Mouse (Mus musculus) intestine, postnatal 0 days (tissue): ENCODE measurements around the gene Adora2a. TPM values are rescaled to one million over a fixed set of nuclear protein-coding genes. Genes with fewer than 3 reads are reported as not detected.

Source experiments
- ATAC-seq: fragments of 200-750 bp; cut with Nextera tagmentation; 2 replicates; pipeline ENCODE4 v1.8.0; 2017; ENCODE audit warnings: mild to moderate bottlenecking, moderate TSS enrichment, moderate library complexity
- H3K27ac ChIP-seq: fragments of 300-500 bp; sonication (generic); 2 replicates; pipeline ENCODE4 v1.5.1; 2014; ENCODE audit warnings: mild to moderate bottlenecking, low read depth, low read length, moderate library complexity
- H3K27me3 ChIP-seq: fragments of 300-500 bp; sonication (generic); replicated peaks from 2 replicates; pipeline ENCODE4 v1.6.1; 2014; ENCODE audit warnings: low read length, mixed read lengths; ENCODE audit not compliant: control insufficient read depth, insufficient read depth
- H3K36me3 ChIP-seq: fragments of 300-500 bp; sonication (generic); 2 replicates; pipeline ENCODE4 v1.6.1; 2014; ENCODE audit warnings: mild to moderate bottlenecking, moderate library complexity; ENCODE audit not compliant: control insufficient read depth, insufficient read depth
- H3K4me1 ChIP-seq: fragments of 300-500 bp; sonication (generic); replicated peaks from 2 replicates; pipeline ENCODE4 v1.6.1; 2014; ENCODE audit warnings: antibody characterized with exemption, low read length, mixed read lengths; ENCODE audit not compliant: control insufficient read depth, insufficient read depth
- H3K4me2 ChIP-seq: fragments of 300-500 bp; sonication (generic); replicated peaks from 2 replicates; pipeline ENCODE4 v1.6.1; 2014; ENCODE audit warnings: low read depth, mild to moderate bottlenecking, moderate library complexity
- H3K4me3 ChIP-seq: fragments of 300-500 bp; sonication (generic); 2 replicates; pipeline ENCODE4 v1.5.1; 2014; ENCODE audit warnings: low read depth, low read length
- H3K9ac ChIP-seq: fragments of 300-500 bp; sonication (generic); 2 replicates; pipeline ENCODE4 v1.6.1; 2014; ENCODE audit warnings: mild to moderate bottlenecking, low read depth, low read length
- H3K9me3 ChIP-seq: fragments of 300-500 bp; sonication (generic); 2 replicates; pipeline ENCODE4 v1.6.1; 2016; ENCODE audit warnings: mixed run types; ENCODE audit not compliant: control insufficient read depth
- CTCF ChIP-seq: sonication (generic); IDR thresholded peaks from 2 replicates; pipeline ENCODE4 v1.5.1; 2016; ENCODE audit warnings: low read depth, mild to moderate bottlenecking, control low read depth, antibody characterized with exemption, moderate library complexity
- WGBS: fragments of 180-500 bp; shearing (Covaris S2); extraction: QIAGEN DNeasy Blood & Tissue Kit; methylation state at CpG from one replicate; pipeline ENCODE4 v1.1.7; 2014; 5-methylcytosine and 5-hydroxymethylcytosine counted together
- polyA plus RNA-seq: library from polyadenylated mRNA; unstranded; fragments of >200 nt; fragmentation: Nextera tagmentation; extraction: Ambion mirVana; gene quantifications from 2 replicates; pipeline ENCODE4 v1.2.1, GENCODE M21; 2015

Adora2a gene
- polyA plus RNA-seq, 1 experiment from 2014 or later: 1.4 TPM

DNA sequence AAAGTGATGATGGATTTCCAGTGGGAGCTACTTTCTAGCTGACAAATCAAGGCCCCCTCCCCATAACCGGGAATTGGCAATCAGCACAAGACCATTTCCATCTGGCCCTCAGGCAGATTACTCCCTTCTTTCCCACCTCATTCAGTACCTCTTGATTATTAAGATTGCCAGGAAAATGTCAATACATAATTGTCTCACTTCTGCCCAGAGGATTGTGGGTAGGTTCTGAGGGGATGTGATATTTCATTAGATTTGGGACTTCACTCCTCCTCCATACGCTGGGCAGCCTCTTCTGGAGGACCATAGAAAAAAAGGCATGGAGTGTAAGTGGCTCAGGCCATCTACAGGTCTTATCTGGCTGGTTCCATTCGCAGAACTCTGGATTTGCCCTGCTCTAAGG lies 15.6 kb downstream of the Adora2a start:
- no peak for TF ChIP-seq CTCF
- no peak for ATAC-seq
- H3K4me2 ChIP-seq: no peak overlapping the region
- no peaks in the 10 kb centered on the region for H3K4me1 ChIP-seq
- no peaks in the 10 kb centered on the region for H3K27me3 ChIP-seq
- H3K9me3 ChIP-seq: no peaks in the 10 kb centered on the region
- 93% methylated on average over 3 of the region's 3 CpGs for WGBS
- no peak overlapping the region for H3K27ac ChIP-seq
- H3K4me3 ChIP-seq: no peak overlapping the region
- H3K9ac ChIP-seq: no peak overlapping the region
- no peaks in the 10 kb centered on the region for H3K36me3 ChIP-seq

DNA sequence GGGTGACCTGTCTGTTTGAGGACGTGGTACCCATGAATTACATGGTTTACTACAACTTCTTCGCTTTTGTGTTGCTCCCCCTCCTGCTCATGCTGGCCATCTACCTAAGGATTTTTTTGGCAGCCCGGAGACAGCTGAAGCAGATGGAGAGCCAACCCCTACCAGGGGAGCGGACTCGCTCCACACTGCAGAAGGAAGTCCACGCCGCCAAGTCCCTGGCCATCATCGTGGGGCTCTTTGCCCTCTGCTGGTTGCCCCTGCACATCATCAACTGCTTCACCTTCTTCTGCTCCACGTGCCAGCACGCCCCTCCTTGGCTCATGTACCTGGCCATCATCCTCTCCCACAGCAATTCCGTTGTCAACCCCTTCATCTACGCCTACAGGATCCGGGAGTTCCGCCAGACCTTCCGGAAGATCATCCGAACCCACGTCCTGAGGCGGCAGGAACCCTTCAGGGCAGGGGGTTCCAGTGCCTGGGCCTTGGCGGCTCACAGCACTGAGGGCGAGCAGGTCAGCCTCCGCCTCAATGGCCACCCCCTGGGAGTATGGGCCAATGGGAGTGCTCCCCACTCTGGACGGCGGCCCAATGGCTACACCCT lies 16.6 kb downstream of the Adora2a start:
- TF ChIP-seq CTCF: no peak
- Histone ChIP-seq H3K27ac (no peak overlapping the region), H3K36me3 (no peaks in the 10 kb centered on the region), H3K4me1 (no peaks in the 10 kb centered on the region), H3K9ac (no peak overlapping the region), H3K4me3 (no peak overlapping the region), H3K4me2 (no peak overlapping the region), H3K9me3 (no peaks in the 10 kb centered on the region), H3K27me3 (no peaks in the 10 kb centered on the region)
- WGBS: 91% methylated on average over 23 of the region's 23 CpGs
- no peak for ATAC-seq

DNA sequence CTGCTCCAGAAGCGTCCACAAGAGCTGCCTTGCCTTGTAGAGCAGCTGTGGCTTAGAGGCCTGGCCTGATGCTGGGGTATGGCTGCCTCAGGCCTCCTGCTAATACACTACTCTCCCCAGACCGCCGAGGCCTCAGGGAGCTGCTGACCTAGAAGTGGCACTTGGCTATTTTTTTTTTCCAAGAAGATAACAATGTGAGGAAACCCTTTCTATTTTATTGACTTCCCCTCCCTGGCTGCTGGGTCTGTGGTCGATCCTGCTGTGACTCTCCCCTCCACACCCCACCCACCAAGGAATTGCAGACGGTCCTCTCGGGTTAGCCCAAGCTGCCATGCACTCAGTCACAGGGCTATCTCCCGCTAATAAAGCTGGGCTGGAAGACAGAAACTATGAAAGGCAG lies 17.5 kb downstream of the Adora2a start:
- Histone ChIP-seq H3K4me1 (no peaks in the 10 kb centered on the region), H3K4me2 (no peak overlapping the region), H3K9me3 (no peaks in the 10 kb centered on the region), H3K27me3 (no peaks in the 10 kb centered on the region), H3K27ac (no peak overlapping the region), H3K36me3 (no peaks in the 10 kb centered on the region), H3K9ac (no peak overlapping the region), H3K4me3 (no peak overlapping the region)
- 47% methylated on average over 7 of the region's 7 CpGs for WGBS
- TF ChIP-seq CTCF: no peak
- ATAC-seq: no peak

DNA sequence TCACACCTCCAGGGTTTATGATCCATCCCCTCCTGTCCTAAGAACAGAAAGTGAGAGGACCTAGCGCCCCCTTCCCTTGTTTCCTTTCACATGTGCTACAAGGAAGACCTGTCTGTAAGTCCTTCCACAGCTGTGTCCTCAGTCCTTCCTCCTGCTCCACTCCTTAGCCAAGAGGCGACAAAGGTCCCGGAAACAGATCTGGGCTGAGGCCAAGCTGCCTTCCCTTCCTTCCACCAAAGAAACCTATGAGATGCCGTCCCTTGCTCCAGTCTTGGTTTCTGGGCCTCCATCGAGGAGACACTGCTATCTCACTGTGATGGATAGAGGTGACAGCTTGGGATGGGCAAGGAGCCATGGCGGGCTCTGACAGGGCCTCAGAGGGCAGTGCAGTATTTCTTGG lies 18.4 kb downstream of the Adora2a start:
- H3K4me1 ChIP-seq: no peaks in the 10 kb centered on the region
- H3K27me3 ChIP-seq: no peaks in the 10 kb centered on the region
- 83% methylated on average over 6 of the region's 6 CpGs for WGBS
- no peak overlapping the region for H3K4me3 ChIP-seq
- H3K27ac ChIP-seq: no peak overlapping the region
- no peaks in the 10 kb centered on the region for H3K9me3 ChIP-seq
- TF ChIP-seq CTCF: no peak
- H3K4me2 ChIP-seq: no peak overlapping the region
- ATAC-seq: no peak
- H3K9ac ChIP-seq: no peak overlapping the region
- H3K36me3 ChIP-seq: no peaks in the 10 kb centered on the region

DNA sequence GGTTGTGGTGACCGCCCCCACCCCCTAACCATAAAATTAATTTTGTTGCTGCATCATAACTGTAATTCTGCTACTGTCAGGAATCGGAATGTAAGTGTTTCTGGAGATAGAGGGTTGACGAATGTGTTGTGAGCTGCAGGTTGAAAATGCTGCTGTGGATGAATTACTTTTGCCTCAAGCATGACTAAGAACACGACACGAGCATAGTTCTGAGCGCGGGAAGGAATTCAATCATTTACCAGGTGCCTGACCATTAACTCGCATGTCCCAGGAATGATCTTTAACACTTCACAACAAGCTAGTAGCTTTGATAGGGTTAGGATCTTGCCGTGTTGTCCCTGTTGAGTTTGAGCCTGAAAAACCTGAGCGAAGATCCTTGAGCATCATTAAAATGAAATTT lies 20.6 kb downstream of the Adora2a start:
- TF ChIP-seq CTCF: no peak
- Histone ChIP-seq H3K4me1 (no peaks in the 10 kb centered on the region), H3K36me3 (no peaks in the 10 kb centered on the region), H3K4me2 (no peak overlapping the region), H3K4me3 (no peak overlapping the region), H3K9ac (no peak overlapping the region), H3K27ac (no peak overlapping the region), H3K9me3 (no peaks in the 10 kb centered on the region), H3K27me3 (0 out of 2 replicates have a peak, but pooled peaks cover 5% of the 10 kb centered on the region)
- WGBS: 59% methylated on average over 10 of the region's 10 CpGs
- ATAC-seq: no peak

DNA sequence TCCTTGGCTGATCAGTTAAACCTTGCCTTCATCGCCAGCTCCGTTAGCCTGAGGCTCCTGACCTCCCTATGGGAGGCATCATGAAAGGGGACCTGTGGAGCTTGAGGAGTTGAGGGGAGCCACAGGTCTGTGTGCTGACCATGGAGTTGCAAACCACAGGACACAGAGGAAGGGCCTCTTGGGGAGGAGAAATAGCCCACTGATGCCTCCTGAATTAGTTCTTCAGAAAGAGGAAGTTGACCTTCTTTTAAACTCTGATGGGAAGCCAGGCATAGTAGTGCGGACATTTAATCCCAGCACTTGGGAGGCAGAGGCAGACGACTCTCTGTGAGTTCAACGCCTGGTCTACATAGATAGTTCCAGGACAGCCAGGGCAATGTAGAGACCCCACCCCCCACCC lies 22.2 kb downstream of the Adora2a start:
- Histone ChIP-seq H3K4me2 (no peak overlapping the region), H3K4me1 (no peaks in the 10 kb centered on the region), H3K4me3 (no peak overlapping the region), H3K9ac (no peak overlapping the region), H3K27ac (no peak overlapping the region), H3K9me3 (no peaks in the 10 kb centered on the region), H3K36me3 (no peaks in the 10 kb centered on the region), H3K27me3 (0 out of 2 replicates have a peak, but pooled peaks cover 5% of the 10 kb centered on the region)
- no peak for ATAC-seq
- 85% methylated on average over 5 of the region's 5 CpGs for WGBS
- TF ChIP-seq CTCF: no peak

DNA sequence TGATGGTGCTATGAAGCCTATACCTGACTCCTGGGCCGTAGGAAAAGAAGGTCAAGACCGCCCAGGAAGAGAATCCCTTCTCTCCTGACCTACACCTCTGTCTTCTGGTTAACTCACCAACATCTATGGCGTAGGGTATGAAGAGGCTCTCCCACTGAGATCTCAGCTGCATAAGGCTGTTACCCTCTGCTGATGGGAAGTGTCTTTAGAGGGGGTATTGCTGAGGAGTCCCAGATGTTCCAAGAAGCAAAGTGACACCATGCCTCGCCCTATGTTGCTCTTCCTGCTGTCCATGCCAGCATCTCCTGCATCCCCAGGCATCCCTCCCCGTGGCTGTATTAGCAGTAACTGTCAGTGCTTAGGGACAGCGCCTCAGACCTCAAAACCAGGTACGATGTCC lies 22.7 kb downstream of the Adora2a start:
- no peak overlapping the region for H3K4me2 ChIP-seq
- H3K27me3 ChIP-seq: 0 out of 2 replicates have a peak, but pooled peaks cover 5% of the 10 kb centered on the region
- H3K27ac ChIP-seq: no peak overlapping the region
- WGBS: 79% methylated on average over 7 of the region's 7 CpGs
- no peak for ATAC-seq
- H3K9me3 ChIP-seq: no peaks in the 10 kb centered on the region
- no peaks in the 10 kb centered on the region for H3K4me1 ChIP-seq
- H3K9ac ChIP-seq: no peak overlapping the region
- H3K4me3 ChIP-seq: no peak overlapping the region
- no peak for TF ChIP-seq CTCF
- no peaks in the 10 kb centered on the region for H3K36me3 ChIP-seq
